Mouse (Mus musculus) cerebellum, adult 9-10 months (tissue): Measurements from ENCODE around the gene Baz1b.
A peak's percentile ranks its signal among the peaks of the same experiment; 100 is the strongest.

Source experiments
- DNase-seq: peaks from one replicate; pipeline ENCODE4 v3.0.0; 2022

Baz1b gene

GRCm38 (mm10) chr5:135186621-135187348 lies at the start of gene Baz1b:
TSS of gene Baz1b (plus strand) at chr5:135187264.
- peak; percentile 99 for DNase-seq

GRCm38 (mm10) chr5:135139881-135140280 lies 47.2 kb upstream of the Baz1b start:
- no peak for DNase-seq

- no peak for DNase-seq
These were observed 42.6 kb upstream of the Baz1b start for GRCm38 (mm10) chr5:135144469-135144868.

- DNase-seq: peak; percentile 7
These were observed 41.5 kb upstream of the Baz1b start for GRCm38 (mm10) chr5:135145532-135145931.

GRCm38 (mm10) chr5:135145955-135146354 lies 41.1 kb upstream of the Baz1b start:
- no peak for DNase-seq

- DNase-seq: no peak
These were observed 38.4 kb upstream of the Baz1b start for GRCm38 (mm10) chr5:135148715-135149052.

GRCm38 (mm10) chr5:135149053-135149819 lies 37.8 kb upstream of the Baz1b start, which contains the start of gene Tbl2:
TSS of gene Tbl2 (plus strand) at chr5:135149657.
- DNase-seq: peak; percentile 98

GRCm38 (mm10) chr5:135149820-135150178 lies 37.3 kb upstream of the Baz1b start:
- no peak for DNase-seq

GRCm38 (mm10) chr5:135156496-135156895 lies 30.6 kb upstream of the Baz1b start:
- DNase-seq: peak; percentile 13

GRCm38 (mm10) chr5:135161221-135161620 lies 25.8 kb upstream of the Baz1b start:
- peak; percentile 9 for DNase-seq

GRCm38 (mm10) chr5:135161650-135162049 lies 25.4 kb upstream of the Baz1b start:
- peak; percentile 10 for DNase-seq

GRCm38 (mm10) chr5:135162361-135162760 lies 24.7 kb upstream of the Baz1b start:
- DNase-seq: peak; percentile 9

GRCm38 (mm10) chr5:135162821-135163220 lies 24.2 kb upstream of the Baz1b start:
- peak; percentile 8 for DNase-seq

GRCm38 (mm10) chr5:135166909-135167308 lies 20.2 kb upstream of the Baz1b start:
- peak; percentile 53 for DNase-seq

- peak; percentile 58 for DNase-seq
These were observed 19.6 kb upstream of the Baz1b start for GRCm38 (mm10) chr5:135167469-135167868.

GRCm38 (mm10) chr5:135168063-135169062 lies 18.7 kb upstream of the Baz1b start, which contains the start of gene Bcl7b:
TSS of gene Bcl7b (plus strand) at chr5:135168283.
- DNase-seq: peak; percentile 98

GRCm38 (mm10) chr5:135169479-135169878 lies 17.6 kb upstream of the Baz1b start:
- DNase-seq: peak; percentile 62

- DNase-seq: no peak
These were observed 15.3 kb upstream of the Baz1b start for GRCm38 (mm10) chr5:135171688-135172220.

GRCm38 (mm10) chr5:135172986-135173385 lies 14.1 kb upstream of the Baz1b start:
- DNase-seq: no peak

- no peak for DNase-seq
These were observed 12.0 kb upstream of the Baz1b start for GRCm38 (mm10) chr5:135175086-135175485.

GRCm38 (mm10) chr5:135178523-135178922 lies 8.5 kb upstream of the Baz1b start:
- no peak for DNase-seq

GRCm38 (mm10) chr5:135178996-135179395 lies 8.1 kb upstream of the Baz1b start:
- peak; percentile 98 for DNase-seq

GRCm38 (mm10) chr5:135179616-135180015 lies 7.4 kb upstream of the Baz1b start:
- DNase-seq: peak; percentile 80
